Mouse (Mus musculus) hindbrain, embryonic 12.5 days (tissue): ENCODE measurements around the gene Rbm38. TPM values are rescaled to one million over a fixed set of nuclear protein-coding genes. Genes with fewer than 3 reads are reported as not detected.

Experiments
- ATAC-seq: fragments of 200-750 bp; cut with Nextera tagmentation; 2 replicates; pipeline ENCODE4 v1.8.0; 2017; ENCODE audit warnings: moderate TSS enrichment; ENCODE audit not compliant: low FRiP score
- H3K27ac ChIP-seq: fragments of 300-500 bp; sonication (generic); 2 replicates; pipeline ENCODE4 v1.5.1; 2016; ENCODE audit warnings: mild to moderate bottlenecking
- H3K27me3 ChIP-seq: fragments of 300-500 bp; sonication (generic); 2 replicates; pipeline ENCODE4 v1.6.1; 2016; ENCODE audit warnings: mild to moderate bottlenecking
- H3K36me3 ChIP-seq: fragments of 300-500 bp; sonication (generic); 2 replicates; pipeline ENCODE4 v1.6.1; 2016; ENCODE audit warnings: mild to moderate bottlenecking
- H3K4me1 ChIP-seq: fragments of 300-500 bp; sonication (generic); 2 replicates; pipeline ENCODE4 v1.6.1; 2016
- H3K4me2 ChIP-seq: fragments of 300-500 bp; sonication (generic); replicated peaks from 2 replicates; pipeline ENCODE4 v1.6.1; 2016; ENCODE audit warnings: mild to moderate bottlenecking
- H3K4me3 ChIP-seq: fragments of 300-500 bp; sonication (generic); 2 replicates; pipeline ENCODE4 v1.5.1; 2016; ENCODE audit warnings: mild to moderate bottlenecking
- H3K9ac ChIP-seq: fragments of 300-500 bp; sonication (generic); 2 replicates; pipeline ENCODE4 v1.6.1; 2016; ENCODE audit warnings: mild to moderate bottlenecking, moderate library complexity
- H3K9me3 ChIP-seq: fragments of 300-500 bp; sonication (generic); replicated peaks from 2 replicates; pipeline ENCODE4 v1.6.1; 2016; ENCODE audit warnings: mild to moderate bottlenecking
- WGBS: fragments of 180-500 bp; shearing (Covaris S2); methylation state at CpG from one replicate; pipeline ENCODE4 v1.1.7; 2016; 5-methylcytosine and 5-hydroxymethylcytosine counted together
- polyA plus RNA-seq: library from polyadenylated mRNA; unstranded; fragments of >200 nt; fragmentation: Nextera tagmentation; extraction: Ambion mirVana; gene quantifications from 2 replicates; pipeline ENCODE4 v1.2.1, GENCODE M21; 2016

Gene Rbm38
- polyA plus RNA-seq, 1 experiment from 2014 or later: 44.8 TPM

GRCm38 (mm10) chr2:172996207-172996606 lies 24.1 kb upstream of the Rbm38 start:
- Histone ChIP-seq H3K9me3 (no peaks in the 10 kb centered on the region), H3K27me3 (0 out of 2 replicates have a peak, but pooled peaks cover 3% of the 10 kb centered on the region), H3K36me3 (no peaks in the 10 kb centered on the region), H3K4me3 (no peak overlapping the region), H3K4me1 (peaks cover 7% of the 10 kb centered on the region), H3K9ac (no peak overlapping the region), H3K4me2 (no peak overlapping the region), H3K27ac (no peak overlapping the region)
- 20% methylated on average over 4 of the region's 4 CpGs for WGBS
- no peak for ATAC-seq

- H3K4me3 ChIP-seq: no peak overlapping the region
- no peak overlapping the region for H3K9ac ChIP-seq
- WGBS: 70% methylated on average over 11 of the region's 11 CpGs
- H3K4me2 ChIP-seq: no peak overlapping the region
- no peaks in the 10 kb centered on the region for H3K9me3 ChIP-seq
- H3K27me3 ChIP-seq: 0 out of 2 replicates have a peak, but pooled peaks cover 3% of the 10 kb centered on the region
- no peak for ATAC-seq
- peaks cover 6% of the 10 kb centered on the region for H3K36me3 ChIP-seq
- H3K27ac ChIP-seq: no peak overlapping the region
- H3K4me1 ChIP-seq: peaks cover 15% of the 10 kb centered on the region
These were observed 22.6 kb upstream of the Rbm38 start for GRCm38 (mm10) chr2:172997748-172998147.

- ATAC-seq: no peak
- 0 out of 2 replicates have a peak, but pooled peaks cover 3% of the 10 kb centered on the region for H3K27me3 ChIP-seq
- H3K27ac ChIP-seq: no peak overlapping the region
- H3K9ac ChIP-seq: no peak overlapping the region
- H3K4me1 ChIP-seq: peaks cover 15% of the 10 kb centered on the region
- peaks cover 13% of the 10 kb centered on the region for H3K36me3 ChIP-seq
- no peak overlapping the region for H3K4me2 ChIP-seq
- no peak overlapping the region for H3K4me3 ChIP-seq
- no peaks in the 10 kb centered on the region for H3K9me3 ChIP-seq
- WGBS: 72% methylated on average over 7 of the region's 7 CpGs
These were observed 21.8 kb upstream of the Rbm38 start for GRCm38 (mm10) chr2:172998478-172998877.

GRCm38 (mm10) chr2:172999630-173000284 lies 20.5 kb upstream of the Rbm38 start, which contains the start of gene Rae1:
Gene Rae1, plus strand, starts transcription at chr2:173000117.
- H3K4me2 ChIP-seq: peak within 1 kb of the TSS; percentile 97
- H3K9ac ChIP-seq: peak within 1 kb of the TSS; percentile 95

DNA sequence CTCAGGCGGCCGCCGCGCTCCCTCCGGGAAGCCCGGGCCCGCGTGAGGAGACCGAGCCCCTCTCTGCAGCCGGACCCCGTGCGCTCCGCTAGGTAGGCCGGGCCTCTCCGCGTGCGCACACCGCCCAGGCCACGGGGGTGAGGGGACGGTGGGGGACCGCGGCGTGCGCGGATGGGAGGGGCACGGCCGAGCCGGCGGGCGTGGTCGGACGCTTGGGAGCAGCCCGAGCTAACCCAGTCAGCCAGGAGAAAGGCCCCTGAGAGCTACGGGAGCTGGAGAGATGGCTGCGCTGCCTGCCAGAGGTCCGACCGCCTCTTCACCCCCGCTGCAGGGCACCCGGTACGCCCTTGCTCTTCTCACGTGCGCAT lies 20.0 kb upstream of the Rbm38 start:
- Histone ChIP-seq H3K4me3 (peak overlapping the region; percentile 96), H3K9ac (peak overlapping the region; percentile 95), H3K9me3 (no peaks in the 10 kb centered on the region), H3K4me2 (peak overlapping the region; percentile 97), H3K27ac (peak overlapping the region; percentile 91), H3K4me1 (peaks cover 15% of the 10 kb centered on the region), H3K36me3 (peaks cover 31% of the 10 kb centered on the region), H3K27me3 (no peaks in the 10 kb centered on the region)
- peak; percentile 90 for ATAC-seq
- WGBS: 1% methylated on average over 42 of the region's 42 CpGs

More at GRCm38 (mm10) chr2:172999630-173000284, 20.5 kb upstream of the Rbm38 start, which contains the start of gene Rae1:
- Histone ChIP-seq H3K4me3 (peak within 1 kb of the TSS; percentile 96), H3K27me3 (no peaks in the 10 kb centered on the region), H3K9me3 (no peaks in the 10 kb centered on the region), H3K4me1 (peaks cover 15% of the 10 kb centered on the region), H3K27ac (peak within 1 kb of the TSS; percentile 91), H3K36me3 (peaks cover 26% of the 10 kb centered on the region)
- ATAC-seq: peak; percentile 96
- under 1% methylated on average over 45 of the region's 45 CpGs for WGBS

DNA sequence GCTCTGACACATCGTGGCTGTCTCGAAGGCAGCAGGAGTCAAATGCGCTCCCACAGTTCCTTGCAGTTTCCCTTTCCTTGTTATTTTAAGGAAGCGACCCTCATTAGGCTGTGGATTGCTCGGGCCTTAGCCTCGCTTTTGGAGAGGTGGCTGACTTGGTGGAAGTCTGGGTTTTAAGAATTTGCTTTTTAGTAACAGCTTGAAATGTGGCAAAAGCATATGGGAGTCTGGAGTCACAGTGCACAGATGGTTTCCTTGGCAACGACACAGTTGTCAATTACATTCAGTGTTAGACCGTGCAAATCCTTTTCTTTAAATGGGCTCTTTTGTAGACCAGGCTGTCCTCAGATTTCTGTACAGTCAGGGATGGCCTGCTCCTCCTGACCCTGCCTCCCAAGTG lies 19.4 kb upstream of the Rbm38 start:
- WGBS: 21% methylated on average over 8 of the region's 8 CpGs

DNA sequence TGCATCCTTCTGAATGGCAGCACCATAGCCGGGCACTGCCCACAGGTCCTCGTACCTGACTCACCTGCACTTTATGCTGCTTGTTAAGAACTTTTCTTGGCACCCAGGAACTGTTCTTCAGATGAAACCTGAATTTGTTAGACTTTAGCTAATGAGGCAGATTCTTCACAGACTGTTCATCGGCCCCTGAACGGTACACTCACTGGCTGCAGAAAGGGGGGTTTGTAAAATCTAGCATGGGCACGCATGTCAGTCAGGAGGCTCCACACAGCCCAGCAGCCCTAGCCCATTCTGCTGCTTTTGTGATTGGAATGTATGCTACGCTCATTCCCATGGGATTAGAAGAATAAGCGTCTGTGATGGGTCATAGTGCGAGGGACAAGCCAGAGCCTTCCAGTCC lies 16.6 kb upstream of the Rbm38 start:
- no peak for ATAC-seq
- Histone ChIP-seq H3K9ac (no peak overlapping the region), H3K27ac (no peak overlapping the region), H3K4me2 (no peak overlapping the region), H3K4me1 (peaks cover 15% of the 10 kb centered on the region), H3K27me3 (no peaks in the 10 kb centered on the region), H3K4me3 (no peak overlapping the region), H3K9me3 (no peaks in the 10 kb centered on the region), H3K36me3 (peaks cover 60% of the 10 kb centered on the region)
- WGBS: 93% methylated on average over 8 of the region's 8 CpGs

More for the DNA sequence above, 19.4 kb upstream of the Rbm38 start:
- peak overlapping the region; percentile 95 for H3K9ac ChIP-seq
- H3K9me3 ChIP-seq: no peaks in the 10 kb centered on the region
- ATAC-seq: no peak
- H3K4me3 ChIP-seq: peak overlapping the region; percentile 96
- peaks cover 15% of the 10 kb centered on the region for H3K4me1 ChIP-seq
- H3K4me2 ChIP-seq: peak overlapping the region; percentile 97
- peak overlapping the region; percentile 91; the same call in 1 of the 2 replicates for H3K27ac ChIP-seq
- no peaks in the 10 kb centered on the region for H3K27me3 ChIP-seq
- H3K36me3 ChIP-seq: peaks cover 34% of the 10 kb centered on the region

- no peak overlapping the region for H3K4me3 ChIP-seq
- H3K27me3 ChIP-seq: no peaks in the 10 kb centered on the region
- H3K36me3 ChIP-seq: peaks cover 93% of the 10 kb centered on the region
- no peak overlapping the region for H3K4me2 ChIP-seq
- H3K9me3 ChIP-seq: no peaks in the 10 kb centered on the region
- 75% methylated on average over 3 of the region's 3 CpGs for WGBS
- no peaks in the 10 kb centered on the region for H3K4me1 ChIP-seq
- no peak overlapping the region for H3K27ac ChIP-seq
- no peak for ATAC-seq
- no peak overlapping the region for H3K9ac ChIP-seq
These were observed 10.0 kb upstream of the Rbm38 start for GRCm38 (mm10) chr2:173010220-173010717.

DNA sequence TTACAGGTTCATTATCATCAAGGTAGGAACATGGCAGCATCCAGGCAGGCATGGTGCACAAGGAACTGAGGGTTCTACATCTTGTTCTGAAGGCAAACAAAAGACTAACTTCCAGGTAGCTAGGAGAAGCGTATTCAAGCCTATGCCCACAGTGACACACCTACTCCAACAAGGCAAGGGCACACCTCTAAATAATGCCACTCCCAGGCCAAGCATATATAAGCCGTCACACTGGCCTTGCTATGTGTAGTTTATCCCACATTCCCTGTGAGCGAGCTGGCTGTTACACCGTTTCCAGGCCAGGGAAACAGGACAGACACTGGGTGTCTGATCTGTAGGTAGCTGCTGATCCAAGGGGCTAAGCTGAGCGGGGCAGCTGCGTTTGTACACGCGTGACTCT lies 8.9 kb upstream of the Rbm38 start:
- no peaks in the 10 kb centered on the region for H3K4me1 ChIP-seq
- H3K9ac ChIP-seq: no peak overlapping the region
- WGBS: 96% methylated on average over 8 of the region's 8 CpGs
- H3K36me3 ChIP-seq: peaks cover 97% of the 10 kb centered on the region
- no peak for ATAC-seq
- no peak overlapping the region for H3K27ac ChIP-seq
- no peaks in the 10 kb centered on the region for H3K9me3 ChIP-seq
- no peak overlapping the region for H3K4me3 ChIP-seq
- H3K4me2 ChIP-seq: no peak overlapping the region
- no peaks in the 10 kb centered on the region for H3K27me3 ChIP-seq

DNA sequence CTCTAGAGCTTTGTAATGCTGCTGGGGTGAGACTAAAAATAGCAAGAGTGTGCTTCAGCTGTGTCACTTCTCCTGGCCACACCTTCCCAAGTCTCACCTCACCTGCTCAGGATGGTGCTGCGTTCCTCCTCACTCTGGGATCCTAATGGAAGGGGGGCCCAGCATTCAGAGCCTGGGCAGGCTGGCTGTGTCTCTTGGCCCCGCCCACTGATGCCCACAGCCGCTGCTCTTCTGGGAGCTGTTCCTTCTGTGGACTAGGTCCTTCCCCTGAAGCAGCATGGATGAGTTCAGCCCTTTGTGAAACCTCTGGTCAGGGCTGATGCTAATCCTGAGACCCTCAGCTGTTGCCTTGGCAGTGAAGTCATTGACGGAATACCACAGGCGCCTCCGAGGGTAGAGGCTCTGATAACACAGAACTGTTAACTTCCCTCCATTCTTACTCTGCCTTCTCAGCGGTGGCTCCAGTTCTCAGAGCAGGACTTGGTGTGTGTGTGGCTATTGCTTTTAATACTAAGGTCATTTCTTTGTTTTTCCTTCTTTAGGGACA lies 5.5 kb upstream of the Rbm38 start:
- ATAC-seq: no peak
- peaks cover 25% of the 10 kb centered on the region for H3K27me3 ChIP-seq
- no peak overlapping the region for H3K27ac ChIP-seq
- no peak overlapping the region for H3K9ac ChIP-seq
- peaks cover 64% of the 10 kb centered on the region for H3K36me3 ChIP-seq
- 81% methylated on average over 7 of the region's 7 CpGs for WGBS
- peaks cover 8% of the 10 kb centered on the region for H3K4me1 ChIP-seq
- H3K4me3 ChIP-seq: no peak overlapping the region
- H3K9me3 ChIP-seq: no peaks in the 10 kb centered on the region
- no peak overlapping the region for H3K4me2 ChIP-seq

DNA sequence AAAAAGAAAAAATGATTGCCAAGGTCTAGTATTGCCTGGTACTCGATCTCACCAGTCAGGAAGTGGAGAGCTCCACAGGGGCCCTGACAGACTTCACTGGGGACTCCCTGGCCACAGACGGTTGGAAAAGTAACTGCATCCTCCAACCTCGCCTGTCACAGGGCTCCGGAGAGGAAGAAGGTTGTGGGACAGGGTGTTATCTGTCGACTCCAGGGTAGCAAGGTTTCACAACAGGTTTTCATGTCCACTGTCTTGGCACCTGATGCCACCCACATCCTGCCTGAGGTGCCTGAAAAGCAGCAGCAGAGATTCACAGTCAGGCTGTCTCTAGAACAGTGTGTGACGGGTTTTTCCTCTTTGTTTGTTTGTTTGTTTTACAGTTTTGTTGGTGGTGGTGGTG lies 2.4 kb upstream of the Rbm38 start:
- Histone ChIP-seq H3K4me1 (peaks cover 19% of the 10 kb centered on the region), H3K36me3 (peaks cover 32% of the 10 kb centered on the region), H3K4me2 (no peak overlapping the region), H3K27me3 (peaks cover 35% of the 10 kb centered on the region), H3K27ac (no peak overlapping the region), H3K4me3 (no peak overlapping the region), H3K9me3 (no peaks in the 10 kb centered on the region), H3K9ac (no peak overlapping the region)
- ATAC-seq: no peak
- WGBS: 33% methylated on average over 6 of the region's 6 CpGs

GRCm38 (mm10) chr2:173018618-173019017 lies 1.7 kb upstream of the Rbm38 start:
- peaks cover 26% of the 10 kb centered on the region for H3K36me3 ChIP-seq
- H3K4me3 ChIP-seq: no peak overlapping the region
- H3K9me3 ChIP-seq: no peaks in the 10 kb centered on the region
- peaks cover 35% of the 10 kb centered on the region for H3K27me3 ChIP-seq
- peaks cover 26% of the 10 kb centered on the region for H3K4me1 ChIP-seq
- no peak for ATAC-seq
- no peak overlapping the region for H3K4me2 ChIP-seq
- no peak overlapping the region for H3K27ac ChIP-seq
- H3K9ac ChIP-seq: no peak overlapping the region
- 22% methylated on average over 8 of the region's 8 CpGs for WGBS
